Mouse (Mus musculus) thymus, postnatal 0 days (tissue): ENCODE measurements around the gene Mid1. TPM values are rescaled to one million over a fixed set of nuclear protein-coding genes. Genes with fewer than 3 reads are reported as not detected.

ENCODE experiments used
- DNase-seq: peaks from one replicate; pipeline ENCODE4 v3.0.0-alpha.2; 2015; ENCODE audit warnings: low spot score
- polyA plus RNA-seq: library from polyadenylated mRNA; unstranded; fragments of >200 nt; fragmentation: Nextera tagmentation; extraction: Ambion mirVana; gene quantifications from 2 replicates; pipeline ENCODE4 v1.2.1, GENCODE M21; 2015

Mid1 gene
- polyA plus RNA-seq, 1 experiment from 2014 or later: 2.0 TPM

DNA sequence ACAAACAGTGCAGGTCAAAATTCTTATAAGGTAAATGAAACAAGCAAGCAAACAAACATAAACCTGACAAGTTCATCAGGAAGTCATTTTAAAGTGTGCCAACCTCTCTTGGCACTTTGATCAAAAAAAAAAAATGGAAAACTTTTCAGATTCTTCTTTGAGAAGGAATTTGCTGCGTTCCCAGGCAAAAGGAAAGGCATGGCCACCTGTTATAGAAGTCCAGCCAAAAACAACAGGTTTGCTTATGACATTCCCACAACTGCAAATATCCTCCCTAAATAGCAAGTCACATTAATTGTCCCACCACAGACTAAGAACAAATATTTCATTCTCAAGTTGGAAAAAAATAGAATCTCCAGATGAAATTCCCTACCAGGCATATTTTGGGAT, 197.2 kb downstream of the Mid1 start:
- no peak for DNase-seq

DNA sequence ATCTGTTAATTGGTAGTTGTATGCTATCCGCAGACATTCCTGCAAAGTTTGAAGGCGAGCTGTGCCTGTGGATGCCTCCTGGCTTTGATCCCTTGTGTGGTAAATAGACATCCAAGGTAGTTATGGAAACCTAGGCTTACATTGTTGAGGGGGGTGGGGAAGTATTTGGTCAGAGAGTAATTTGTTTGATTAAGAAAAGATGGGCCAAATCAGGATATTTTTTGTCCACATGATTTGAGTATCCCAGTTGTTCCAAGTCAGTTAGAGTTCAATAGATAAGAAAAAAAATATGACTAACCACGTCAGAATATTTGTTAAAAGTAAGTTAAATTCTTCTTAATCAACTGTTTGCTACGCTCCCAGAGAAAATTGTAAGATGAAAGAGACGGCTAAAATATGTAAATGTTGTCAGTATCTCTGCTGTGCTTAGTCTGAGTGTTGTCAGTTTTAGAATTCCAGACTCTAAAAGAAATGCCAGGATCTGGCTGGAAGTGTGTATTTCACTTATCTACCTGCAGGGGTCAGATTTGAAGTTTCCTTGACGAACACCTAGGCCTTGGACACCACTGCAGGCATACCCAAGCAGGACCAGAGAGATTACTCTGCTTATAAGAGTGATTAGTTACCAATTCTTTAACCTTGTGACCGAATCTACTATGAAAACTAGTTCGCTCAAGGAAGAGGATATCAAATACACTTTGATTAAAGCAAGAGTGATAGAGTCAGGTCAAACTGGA, 198.7 kb downstream of the Mid1 start:
- DNase-seq: no peak

DNA sequence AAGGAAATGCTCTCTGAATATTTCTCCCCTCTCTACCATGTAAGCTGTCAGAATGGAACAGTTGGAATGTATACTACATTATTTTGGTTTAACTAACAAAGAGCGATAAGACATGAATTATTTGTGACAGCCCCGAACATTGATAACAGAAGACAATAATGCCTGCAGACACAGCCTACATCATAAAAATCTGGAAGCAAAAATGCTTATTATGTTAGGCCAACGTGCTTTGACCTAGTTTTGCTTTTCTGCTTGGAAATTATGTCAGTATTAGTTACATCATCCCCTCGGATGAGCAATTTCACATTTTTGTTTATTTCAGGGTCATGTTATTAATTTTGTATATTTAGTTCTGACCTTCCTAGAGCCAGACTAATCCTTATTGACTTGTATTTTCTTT, 205.5 kb downstream of the Mid1 start:
- no peak for DNase-seq

DNA sequence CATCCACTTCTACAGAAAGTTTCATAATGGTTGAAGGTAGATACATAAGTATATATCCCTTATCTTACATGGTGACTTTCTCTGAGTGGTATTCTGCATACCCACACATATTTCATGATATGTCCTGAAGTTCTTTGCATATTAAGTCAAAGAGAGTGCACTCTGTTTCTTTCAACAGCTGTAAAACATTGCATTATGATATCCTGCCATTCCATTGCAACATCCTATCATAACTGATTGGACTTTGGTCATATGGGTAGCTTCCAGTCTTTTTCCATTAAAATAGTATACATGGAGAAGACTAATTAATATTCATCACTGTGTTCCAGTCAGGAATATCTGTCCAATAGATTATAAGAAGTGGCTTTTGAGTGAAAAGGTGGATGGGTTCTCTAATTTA, 207.1 kb downstream of the Mid1 start:
- DNase-seq: no peak

DNA sequence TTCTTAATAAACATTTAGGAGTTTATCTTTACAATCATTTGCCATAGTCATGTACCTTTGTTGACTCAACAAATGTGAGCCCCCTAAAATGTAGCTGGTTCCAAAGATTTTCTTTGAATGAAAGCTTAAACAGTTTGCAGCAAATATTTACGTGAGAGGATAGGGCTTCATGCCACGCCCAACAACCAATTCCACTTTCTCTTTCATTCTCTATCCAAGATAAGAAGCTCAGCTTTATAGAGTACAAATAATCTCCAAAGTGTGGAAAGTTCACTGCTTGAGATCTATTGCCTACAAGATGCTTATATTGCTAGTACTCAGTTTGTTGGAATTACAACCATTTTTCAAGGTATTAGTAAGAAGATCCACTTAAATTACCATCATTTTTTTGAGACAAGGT, 207.6 kb downstream of the Mid1 start:
- DNase-seq: no peak

DNA sequence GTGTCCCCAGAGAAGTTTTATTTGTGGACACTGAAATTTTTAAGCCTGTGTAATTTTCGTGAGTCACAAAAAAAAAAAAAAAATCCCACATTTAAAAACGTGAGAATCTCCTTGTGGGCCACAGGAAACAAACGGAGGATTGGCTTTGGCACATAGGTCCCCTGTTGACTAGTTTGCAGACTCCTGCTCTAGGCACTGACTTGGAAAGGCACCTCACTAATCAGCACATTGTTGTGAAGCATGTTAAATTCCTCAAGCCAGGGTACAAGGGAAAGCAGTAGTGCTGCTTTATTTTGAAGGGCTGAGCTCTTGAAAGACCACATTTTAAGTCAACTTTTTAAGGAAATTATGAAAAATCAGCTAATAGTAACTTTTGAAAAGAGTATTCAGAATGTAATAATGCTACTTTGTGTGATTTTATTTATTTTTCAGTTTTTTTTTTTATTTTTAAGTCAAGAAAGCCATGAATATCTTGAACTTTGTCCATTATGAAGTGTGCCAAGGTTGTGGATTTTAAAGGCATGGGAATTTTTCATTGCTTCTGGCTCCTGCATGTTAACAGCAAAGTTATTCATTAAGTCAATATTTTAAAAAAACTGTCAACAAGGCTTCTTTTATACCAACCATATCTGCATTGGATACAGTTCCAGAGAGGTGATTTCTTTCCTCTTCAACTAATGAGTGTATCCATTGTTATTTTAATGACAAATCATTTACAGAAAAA, 214.4 kb downstream of the Mid1 start:
- DNase-seq: no peak

DNA sequence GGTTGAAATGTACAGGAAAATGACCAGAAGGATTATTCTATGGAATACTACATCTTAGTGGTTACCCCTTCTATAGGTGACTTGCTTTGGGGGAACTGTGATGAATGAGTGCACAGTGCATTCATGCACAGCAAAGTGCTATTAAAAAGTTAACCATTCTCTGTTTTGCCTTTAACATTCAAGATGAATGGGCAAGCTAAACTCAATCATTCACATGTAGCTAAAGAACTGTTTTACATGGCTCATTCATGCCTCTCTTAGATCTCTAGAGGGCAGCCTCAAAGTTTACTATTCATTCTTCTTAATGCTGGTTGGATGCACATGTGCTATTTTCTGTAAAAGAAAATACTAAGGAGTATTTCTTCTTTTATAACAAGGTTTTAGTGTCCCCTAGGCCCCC, 217.9 kb downstream of the Mid1 start:
- no peak for DNase-seq

DNA sequence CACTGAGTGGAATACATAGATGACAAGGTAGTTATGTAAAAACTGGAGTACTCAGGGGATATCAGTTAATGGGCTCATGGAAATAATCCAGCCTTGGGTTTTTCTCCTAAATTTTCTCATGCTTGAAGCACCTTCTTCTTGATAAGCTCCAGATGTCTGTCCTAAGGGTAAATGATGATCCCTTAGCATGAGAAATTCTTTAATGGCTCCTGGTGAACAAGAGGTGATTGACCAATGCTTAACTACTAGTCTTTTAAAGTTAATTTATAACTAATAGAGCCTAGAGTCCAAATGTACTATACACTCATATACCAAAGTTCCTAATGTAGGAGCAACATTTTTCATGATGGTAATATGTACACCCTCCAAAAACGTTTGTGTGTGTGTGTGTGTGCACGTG, 218.7 kb downstream of the Mid1 start:
- DNase-seq: no peak

DNA sequence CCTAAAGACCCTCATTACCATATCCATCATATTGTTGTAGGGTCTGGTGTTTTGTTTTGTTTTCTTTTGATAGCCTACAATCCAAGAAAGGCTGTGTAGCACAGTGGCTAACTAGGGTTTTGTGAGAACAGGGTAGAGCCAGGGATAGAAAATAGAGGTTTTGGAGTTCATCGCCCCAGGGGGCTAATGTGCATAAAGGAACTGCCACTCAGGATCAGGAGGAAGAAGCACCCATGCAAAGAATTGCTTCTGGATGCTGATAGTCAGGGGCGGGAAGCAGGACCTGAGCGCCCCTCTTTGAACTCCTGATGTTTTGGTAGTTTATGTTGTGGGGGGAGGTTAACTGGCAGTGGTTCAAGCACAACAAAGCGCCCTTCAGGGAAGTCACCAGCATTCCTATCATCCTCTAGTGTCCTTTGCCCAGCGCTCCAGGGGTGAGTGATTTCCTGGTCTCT, 221.1 kb downstream of the Mid1 start:
- no peak for DNase-seq

DNA sequence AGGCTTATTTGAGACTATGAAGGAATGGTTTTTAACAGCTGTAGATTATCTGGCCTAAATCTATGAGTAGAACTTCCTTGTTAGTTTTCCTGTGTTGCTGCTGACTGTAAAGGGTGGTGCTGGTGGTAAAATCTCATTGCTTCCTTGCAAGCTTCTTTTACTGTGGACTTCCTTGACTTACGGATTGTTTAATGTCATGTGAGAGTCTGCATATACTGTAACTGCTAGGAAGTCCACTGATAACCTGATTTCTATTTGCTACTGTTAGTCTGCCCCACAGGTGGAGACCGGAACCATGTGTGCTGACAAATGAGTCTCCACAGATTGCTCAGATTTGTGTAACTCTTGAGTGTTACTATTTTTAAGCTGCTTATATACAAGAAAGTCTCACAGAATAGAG, 224.9 kb downstream of the Mid1 start:
- DNase-seq: no peak

DNA sequence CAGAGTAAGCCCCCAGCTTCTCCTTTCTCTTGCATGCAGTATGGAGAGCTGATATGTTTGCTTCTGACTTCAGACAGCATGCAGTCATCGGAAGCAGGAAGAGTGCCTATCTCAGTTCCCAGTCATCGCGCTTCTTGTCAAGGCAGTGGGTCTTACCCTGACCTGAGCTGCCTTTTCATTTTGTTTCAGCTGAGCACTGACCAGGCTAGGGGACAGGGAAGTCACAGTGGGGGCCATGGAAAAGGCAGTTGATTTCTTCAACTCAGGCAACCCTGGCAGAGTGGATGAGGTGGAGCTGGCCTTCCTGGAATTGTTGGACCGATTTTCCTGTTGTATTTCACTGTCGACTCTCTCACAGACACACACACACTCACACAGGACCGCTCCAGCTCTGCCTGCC, 230.7 kb downstream of the Mid1 start:
- DNase-seq: no peak

DNA sequence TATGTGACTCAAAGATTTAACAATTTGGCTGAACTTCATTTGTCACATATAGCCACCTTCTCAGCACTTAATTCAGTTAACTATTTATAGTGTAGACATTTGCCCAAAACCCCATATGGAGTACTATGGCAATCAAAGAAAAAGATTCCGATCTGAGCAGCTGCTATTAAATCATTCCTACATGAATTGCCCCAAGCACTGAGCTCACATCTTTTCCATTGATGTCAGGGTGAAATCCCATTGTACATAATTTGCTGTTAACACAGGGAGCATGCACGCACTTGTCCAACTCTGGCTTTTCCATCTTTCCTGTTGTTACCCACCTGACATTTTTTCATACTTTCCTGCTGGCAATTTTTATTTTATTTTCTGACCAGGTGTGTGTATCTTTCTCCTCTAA, 237.5 kb downstream of the Mid1 start:
- no peak for DNase-seq

DNA sequence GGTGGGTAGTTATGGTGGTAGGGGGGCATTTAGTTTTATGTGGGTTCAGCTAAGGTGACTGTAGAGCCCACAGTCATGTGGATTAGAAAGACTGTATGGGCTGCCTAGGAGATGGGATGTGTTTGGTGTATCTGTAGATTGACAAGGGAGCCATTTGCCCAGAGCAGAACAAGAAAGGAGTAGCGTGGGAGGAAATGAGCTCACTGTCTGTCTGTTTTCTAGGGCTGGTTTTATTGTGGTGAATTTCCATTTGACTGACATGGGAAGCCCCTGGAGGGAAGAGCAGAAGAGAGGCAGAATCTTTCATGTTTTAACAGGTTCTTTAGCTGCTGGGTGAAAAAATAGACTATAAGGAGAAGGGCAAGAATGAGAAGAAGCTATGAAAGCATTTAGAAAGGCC, 238.4 kb downstream of the Mid1 start:
- no peak for DNase-seq

DNA sequence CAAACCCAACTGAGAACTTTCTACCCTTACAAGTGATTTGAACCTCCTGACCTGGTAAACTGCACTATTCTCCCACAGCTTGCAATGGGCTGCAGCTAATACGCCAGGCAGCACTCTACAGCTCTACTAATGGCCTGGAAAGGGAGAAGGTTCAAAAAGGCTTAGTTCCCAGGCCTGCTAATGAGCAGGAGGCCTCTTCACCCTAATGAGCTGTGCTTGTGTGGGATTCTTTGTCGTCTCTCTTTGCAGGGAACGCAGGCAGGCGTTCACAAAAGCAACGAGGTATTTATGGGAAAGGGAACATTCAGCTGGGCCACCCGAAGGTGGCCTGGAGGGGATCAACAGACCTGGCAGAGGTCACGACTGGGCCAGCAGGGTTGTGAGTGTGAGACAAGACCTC, 240.6 kb downstream of the Mid1 start:
- DNase-seq: no peak

DNA sequence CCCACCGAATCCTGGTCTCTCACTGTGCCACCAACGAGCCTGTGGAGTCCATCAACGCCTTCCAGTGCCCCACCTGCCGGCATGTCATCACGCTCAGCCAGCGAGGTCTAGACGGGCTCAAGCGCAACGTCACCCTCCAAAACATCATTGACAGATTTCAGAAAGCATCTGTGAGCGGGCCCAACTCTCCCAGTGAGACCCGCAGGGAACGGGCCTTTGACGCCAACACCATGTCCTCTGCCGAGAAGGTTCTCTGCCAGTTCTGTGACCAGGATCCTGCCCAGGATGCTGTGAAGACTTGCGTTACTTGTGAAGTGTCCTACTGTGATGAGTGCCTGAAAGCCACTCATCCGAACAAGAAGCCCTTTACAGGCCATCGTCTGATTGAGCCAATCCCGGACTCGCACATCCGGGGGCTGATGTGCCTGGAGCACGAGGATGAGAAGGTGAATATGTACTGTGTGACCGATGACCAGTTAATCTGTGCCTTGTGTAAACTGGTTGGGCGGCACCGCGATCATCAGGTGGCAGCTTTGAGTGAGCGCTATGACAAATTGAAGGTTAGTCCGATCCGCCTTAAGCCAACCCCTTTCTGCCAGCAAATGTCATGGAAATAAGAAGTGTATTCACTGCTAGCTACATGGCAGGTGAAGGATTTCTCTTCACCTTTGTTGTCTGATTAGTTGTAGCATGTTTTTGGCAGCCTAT, 242.3 kb downstream of the Mid1 start:
- no peak for DNase-seq

DNA sequence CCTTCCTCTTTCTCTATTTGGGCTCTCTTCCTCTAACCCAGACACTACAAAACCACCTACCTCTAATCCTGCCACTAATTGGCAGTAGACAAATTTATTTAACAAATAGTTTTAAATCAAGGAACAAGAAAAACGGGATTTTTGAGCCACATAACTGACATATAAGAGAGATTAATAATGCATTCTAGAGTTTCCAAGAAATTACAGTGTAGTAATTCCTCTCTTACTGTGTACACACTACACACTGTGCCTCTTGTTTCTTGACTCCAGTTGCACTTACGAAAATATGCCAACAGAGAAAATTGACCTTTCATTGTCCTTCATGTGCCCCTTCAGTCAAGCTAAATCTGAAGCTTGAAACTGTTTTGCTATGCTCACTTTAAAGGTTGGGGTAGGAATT, 245.9 kb downstream of the Mid1 start:
- no peak for DNase-seq

DNA sequence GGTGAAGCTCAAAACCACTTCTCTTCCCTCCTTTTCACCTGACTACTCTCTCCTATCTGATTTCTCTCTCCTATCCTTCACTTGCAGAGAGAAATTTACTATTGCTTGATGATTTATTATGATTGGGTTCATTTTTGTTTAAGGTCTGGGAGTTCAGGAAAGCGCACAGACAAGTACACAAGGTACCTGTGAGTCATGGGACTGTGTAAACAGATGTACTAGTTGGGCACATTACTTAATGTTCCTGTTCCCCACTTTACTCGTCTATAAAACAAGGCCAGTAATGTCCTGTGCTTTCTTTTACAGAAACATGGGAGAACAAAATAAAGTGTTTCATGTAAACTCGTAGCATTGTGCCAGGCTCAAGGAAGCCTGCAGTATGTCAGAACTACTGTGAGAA, 248.2 kb downstream of the Mid1 start:
- no peak for DNase-seq

DNA sequence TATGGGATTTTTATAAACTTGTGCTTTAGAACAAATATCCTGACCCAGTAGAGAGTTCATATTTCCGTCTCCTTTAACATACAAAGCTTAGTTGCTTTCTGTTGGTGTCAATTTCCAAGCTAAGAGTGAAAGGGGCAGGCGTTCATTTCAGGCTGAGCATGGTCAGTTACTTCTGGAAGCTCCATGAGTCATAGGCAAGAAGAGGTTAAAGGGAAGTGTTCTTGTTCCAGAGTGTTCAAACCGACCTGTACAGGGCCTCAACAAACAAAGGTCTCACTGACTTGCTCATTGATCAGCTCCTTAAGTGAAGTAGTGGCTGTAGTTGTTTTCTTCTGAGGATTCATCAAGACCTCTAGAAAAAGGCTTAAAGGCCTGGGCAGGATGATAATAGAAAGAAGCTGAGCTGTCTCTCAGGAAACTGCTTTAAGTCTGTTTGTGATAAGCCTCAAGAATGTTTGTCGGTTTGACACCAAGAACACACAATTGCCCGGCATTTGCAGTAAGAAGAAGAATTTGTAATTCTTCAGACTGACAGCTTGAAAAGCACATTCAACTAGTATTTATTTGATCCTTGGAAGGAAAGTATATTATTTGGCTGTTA, 252.2 kb downstream of the Mid1 start:
- DNase-seq: no peak

DNA sequence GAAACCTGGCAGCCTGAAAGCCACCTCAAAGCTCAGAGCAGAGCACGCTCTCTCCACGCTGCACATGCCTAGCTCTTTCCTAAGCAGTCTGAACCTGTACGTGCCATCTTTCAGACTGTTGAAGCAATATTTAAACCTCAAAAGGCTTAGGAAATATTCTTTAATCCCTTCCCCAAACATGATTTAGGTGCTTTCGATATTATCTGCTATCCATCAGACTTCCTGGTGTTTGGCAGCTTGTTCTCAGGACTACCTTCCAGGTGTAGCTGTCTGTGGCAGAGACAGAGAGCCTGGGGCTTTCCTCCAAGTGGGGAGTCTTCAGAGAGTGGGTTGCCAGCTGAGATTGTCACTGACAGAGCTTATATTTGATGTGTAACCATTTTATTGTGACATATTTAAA, 255.5 kb downstream of the Mid1 start:
- no peak for DNase-seq

DNA sequence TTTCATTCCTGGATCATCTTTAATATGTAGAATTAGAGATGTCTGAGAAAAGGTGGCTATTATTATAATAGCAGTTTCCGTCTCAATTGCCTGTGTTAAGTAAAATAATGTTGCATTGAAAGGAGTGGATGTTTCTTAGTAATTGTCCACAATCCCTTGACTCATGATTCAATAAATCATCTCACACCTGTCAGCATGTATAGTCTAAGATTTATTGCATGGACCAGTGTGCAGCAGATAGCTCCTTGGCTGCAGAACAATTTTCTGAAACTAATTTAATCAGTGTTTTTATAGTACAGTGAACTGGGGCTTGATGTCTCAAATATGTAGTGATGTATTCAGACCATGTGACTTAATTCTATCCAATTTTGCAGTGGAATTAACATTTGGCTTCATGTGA, 265.6 kb downstream of the Mid1 start:
- no peak for DNase-seq

DNA sequence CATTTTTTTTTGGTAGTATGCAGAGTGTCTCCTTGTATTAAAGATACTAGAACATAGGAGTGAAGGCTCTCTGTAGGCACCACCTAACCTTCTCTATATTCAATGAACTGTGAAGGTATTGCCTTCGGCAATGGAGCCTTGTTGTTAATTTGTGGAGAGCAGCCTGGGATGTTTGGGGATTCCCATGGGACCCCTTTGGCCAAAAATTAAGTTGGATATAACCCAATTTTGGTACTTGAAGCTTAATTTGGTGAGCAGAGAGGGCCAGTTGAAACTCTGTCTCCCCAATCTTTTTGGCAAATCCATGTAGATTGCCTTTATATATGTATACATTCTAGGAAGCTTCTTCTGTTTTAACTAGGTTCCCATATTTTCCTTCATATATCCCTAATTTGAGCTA, 284.3 kb downstream of the Mid1 start:
- no peak for DNase-seq

DNA sequence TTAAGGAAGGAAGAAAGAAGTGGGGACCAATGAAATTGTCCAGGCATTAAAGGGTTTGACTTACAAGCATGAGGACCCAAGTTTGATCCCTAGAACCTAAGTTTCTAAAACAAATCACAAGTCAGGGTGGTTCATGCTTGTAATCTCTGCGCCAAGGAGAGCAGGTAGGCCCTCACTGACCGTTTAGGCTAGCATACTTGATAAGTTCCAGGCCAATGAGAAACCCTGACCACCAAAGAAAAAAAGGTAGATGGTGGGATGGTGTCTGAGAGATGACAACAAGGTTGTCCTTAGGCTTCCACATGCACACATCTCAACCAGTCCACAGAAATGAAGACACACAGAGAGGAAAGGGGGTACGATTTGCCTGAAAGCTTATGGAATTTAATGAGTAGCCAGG, 284.8 kb downstream of the Mid1 start:
- peak; percentile 9 for DNase-seq
